Mouse (Mus musculus): ENCODE results near the gene Tmem265. TPM values are rescaled to one million over a fixed set of nuclear protein-coding genes. Genes with fewer than 3 reads are reported as not detected.

Gene Tmem265
- polyA plus RNA-seq, 1 experiment from 2014 or later = 12.8 TPM

DNA sequence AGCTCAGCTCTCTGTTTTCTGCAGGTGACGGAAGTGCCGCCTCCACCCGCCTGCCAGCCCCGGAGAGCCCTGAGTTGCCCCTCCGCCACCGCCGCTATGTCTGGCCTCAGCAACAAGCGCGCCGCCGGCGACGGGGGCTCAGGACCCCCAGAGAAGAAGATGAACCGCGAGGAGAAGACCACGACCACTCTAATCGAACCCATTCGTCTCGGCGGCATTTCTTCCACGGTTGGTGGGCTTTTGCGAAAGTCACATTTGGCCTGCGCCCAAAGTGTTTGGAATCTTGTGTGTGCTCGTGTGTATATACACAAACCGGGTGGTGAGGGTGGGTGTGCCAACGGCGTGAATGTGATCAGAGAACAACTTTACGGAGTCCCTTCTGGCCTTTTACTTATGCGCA is 27.7 kb downstream of the Tmem265 start:
- peak overlapping the region; percentile 95 for H3K4me3 ChIP-seq (replicated peaks)
- peak overlapping the region; percentile 90 for H3K9ac ChIP-seq
- 4% methylated on average over 29 of the region's 29 CpGs for WGBS
- peak overlapping the region; percentile 94 for H3K4me2 ChIP-seq (replicated peaks)
- peaks cover 48% of the 10 kb centered on the region for H3K36me3 ChIP-seq
- H3K4me1 ChIP-seq = peaks cover 19% of the 10 kb centered on the region
- no peaks in the 10 kb centered on the region for H3K27me3 ChIP-seq
- peak; percentile 0; the same call in 1 of the 2 replicates for ATAC-seq (ENCODE audit: insufficient number of reproducible peaks, low FRiP score, low TSS enrichment, low read depth)
- H3K9me3 ChIP-seq (replicated peaks) = no peaks in the 10 kb centered on the region
- H3K27ac ChIP-seq (replicated peaks) = peak overlapping the region; percentile 87; the same call in 1 of the 2 replicates

DNA sequence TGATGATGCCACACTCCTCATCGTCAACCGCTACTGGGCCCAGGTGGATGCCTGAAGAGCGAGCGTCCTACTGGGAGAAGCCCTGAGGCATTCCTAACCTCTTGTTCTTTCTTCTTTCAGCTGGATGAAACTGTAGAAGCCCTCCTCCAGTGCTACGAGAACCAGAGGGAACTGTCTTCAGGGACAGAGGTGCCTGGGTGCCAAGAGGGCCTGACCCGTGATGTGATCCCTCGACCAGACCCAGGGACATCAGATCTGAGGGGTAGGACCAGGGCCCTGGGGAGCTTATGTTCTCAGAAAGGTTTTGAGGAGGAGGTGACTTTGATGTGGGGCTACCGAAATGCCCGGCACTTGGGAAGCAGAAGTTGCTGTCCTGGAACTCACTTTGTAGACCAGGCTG is 28.4 kb downstream of the Tmem265 start:
- no peaks in the 10 kb centered on the region for H3K9me3 ChIP-seq (replicated peaks)
- 84% methylated on average over 9 of the region's 9 CpGs for WGBS
- ATAC-seq (ENCODE audit: insufficient number of reproducible peaks, low FRiP score, low TSS enrichment, low read depth) = no peak
- peaks cover 50% of the 10 kb centered on the region for H3K36me3 ChIP-seq
- no peak overlapping the region for H3K27ac ChIP-seq (replicated peaks)
- H3K4me1 ChIP-seq = peaks cover 19% of the 10 kb centered on the region
- no peaks in the 10 kb centered on the region for H3K27me3 ChIP-seq
- 0 out of 2 replicates have a peak overlapping the region, but pooled peaks have one; percentile 90 for H3K9ac ChIP-seq
- H3K4me3 ChIP-seq (replicated peaks) = peak overlapping the region; percentile 95
- H3K4me2 ChIP-seq (replicated peaks) = peak overlapping the region; percentile 94

DNA sequence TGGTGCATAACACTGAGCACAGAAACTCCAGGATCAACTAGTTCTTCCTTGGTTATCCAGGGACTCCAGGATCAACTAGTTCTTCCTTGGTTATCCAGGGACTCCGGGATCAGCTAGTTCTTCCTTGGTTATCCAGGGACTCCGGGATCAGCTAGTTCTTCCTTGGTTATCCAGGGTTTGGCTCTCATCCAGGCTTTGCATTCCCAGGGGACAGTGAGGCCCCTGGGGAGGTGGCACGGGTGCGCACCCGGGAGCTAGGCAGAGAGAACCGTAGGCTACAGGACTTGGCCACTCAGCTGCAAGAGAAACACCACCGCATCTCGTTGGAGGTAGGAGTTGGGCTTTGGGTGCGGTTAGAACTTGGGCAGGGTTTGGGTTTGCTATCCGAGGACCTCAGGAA is 29.9 kb downstream of the Tmem265 start:
- no peak for ATAC-seq (ENCODE audit: insufficient number of reproducible peaks, low FRiP score, low TSS enrichment, low read depth)
- no peak overlapping the region for H3K9ac ChIP-seq
- peaks cover 64% of the 10 kb centered on the region for H3K36me3 ChIP-seq
- no peaks in the 10 kb centered on the region for H3K27me3 ChIP-seq
- 92% methylated on average over 10 of the region's 10 CpGs for WGBS
- H3K4me1 ChIP-seq = peaks cover 19% of the 10 kb centered on the region
- no peak overlapping the region for H3K4me3 ChIP-seq (replicated peaks)
- no peak overlapping the region for H3K4me2 ChIP-seq (replicated peaks)
- no peaks in the 10 kb centered on the region for H3K9me3 ChIP-seq (replicated peaks)
- H3K27ac ChIP-seq (replicated peaks) = no peak overlapping the region

DNA sequence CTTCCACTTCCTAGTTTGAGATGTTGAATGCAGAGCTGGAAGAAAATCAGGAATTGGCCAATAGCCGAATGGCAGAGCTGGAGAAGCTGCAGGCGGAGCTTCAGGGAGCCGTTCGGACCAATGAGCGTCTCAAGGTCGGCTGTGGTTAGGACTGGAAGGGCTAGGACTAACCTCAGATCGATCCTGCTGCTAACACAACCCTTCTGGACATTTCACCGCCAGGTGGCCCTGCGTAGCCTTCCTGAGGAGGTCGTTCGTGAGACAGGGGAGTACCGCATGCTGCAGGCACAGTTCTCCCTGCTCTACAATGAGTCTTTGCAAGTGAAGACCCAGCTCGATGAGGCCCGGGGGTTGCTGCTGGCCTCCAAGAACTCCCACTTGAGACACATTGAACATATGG is 31.4 kb downstream of the Tmem265 start:
- H3K27me3 ChIP-seq = no peaks in the 10 kb centered on the region
- no peaks in the 10 kb centered on the region for H3K9me3 ChIP-seq (replicated peaks)
- no peak overlapping the region for H3K4me2 ChIP-seq (replicated peaks)
- ATAC-seq (ENCODE audit: insufficient number of reproducible peaks, low FRiP score, low TSS enrichment, low read depth) = no peak
- H3K27ac ChIP-seq (replicated peaks) = no peak overlapping the region
- H3K36me3 ChIP-seq = peaks cover 79% of the 10 kb centered on the region
- 87% methylated on average over 14 of the region's 14 CpGs for WGBS
- H3K4me3 ChIP-seq (replicated peaks) = no peak overlapping the region
- no peak overlapping the region for H3K9ac ChIP-seq
- peaks cover 12% of the 10 kb centered on the region for H3K4me1 ChIP-seq

DNA sequence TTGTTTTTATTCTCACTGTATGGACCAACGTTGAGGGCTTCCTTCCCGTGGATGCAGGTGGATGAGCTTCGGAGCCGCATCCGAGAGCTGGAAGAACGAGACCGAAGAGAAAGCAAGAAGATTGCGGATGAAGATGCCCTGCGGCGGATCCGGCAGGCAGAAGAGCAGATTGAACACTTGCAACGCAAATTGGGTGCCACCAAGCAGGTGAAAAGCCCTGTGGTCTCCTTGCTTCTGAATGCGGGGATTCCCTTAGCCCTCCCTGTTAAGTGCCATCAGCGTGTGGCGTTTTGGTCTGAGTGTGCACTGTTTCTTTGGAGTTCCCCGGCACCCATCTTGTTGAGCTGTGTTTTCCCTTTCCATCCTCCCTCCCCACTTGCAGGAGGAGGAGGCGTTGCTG is 35.6 kb downstream of the Tmem265 start:
- Histone ChIP-seq H3K27ac (replicated peaks) (no peak overlapping the region), H3K4me1 (no peaks in the 10 kb centered on the region), H3K9ac (no peak overlapping the region), H3K4me2 (replicated peaks) (no peak overlapping the region), H3K27me3 (no peaks in the 10 kb centered on the region), H3K4me3 (replicated peaks) (no peak overlapping the region), H3K9me3 (replicated peaks) (no peaks in the 10 kb centered on the region), H3K36me3 (peaks cover 100% of the 10 kb centered on the region)
- WGBS = 95% methylated on average over 17 of the region's 17 CpGs
- no peak for ATAC-seq (ENCODE audit: insufficient number of reproducible peaks, low FRiP score, low TSS enrichment, low read depth)

DNA sequence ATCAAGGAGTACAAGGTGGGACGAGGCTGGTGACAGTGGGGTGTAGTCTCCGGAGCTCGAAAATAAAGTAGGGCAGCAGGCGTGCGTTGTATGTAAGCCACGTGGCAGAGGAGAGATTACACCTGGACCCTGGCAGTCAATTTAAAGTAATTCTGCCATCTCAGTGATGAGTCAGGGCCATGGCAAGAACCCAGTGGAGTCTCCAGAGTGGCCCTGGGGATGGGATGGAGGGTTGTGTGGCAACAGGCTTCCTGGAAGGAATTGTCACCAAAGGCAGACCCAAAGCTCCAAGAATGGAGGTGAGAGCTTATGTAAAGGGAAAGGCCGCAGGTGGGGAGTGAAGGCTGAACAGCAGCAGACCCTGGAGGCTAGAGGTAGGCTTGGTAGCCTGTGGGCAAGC is 39.4 kb downstream of the Tmem265 start:
- Histone ChIP-seq H3K4me2 (replicated peaks) (no peak overlapping the region), H3K27ac (replicated peaks) (no peak overlapping the region), H3K9me3 (replicated peaks) (no peaks in the 10 kb centered on the region), H3K4me1 (no peaks in the 10 kb centered on the region), H3K27me3 (no peaks in the 10 kb centered on the region), H3K4me3 (replicated peaks) (no peak overlapping the region), H3K36me3 (peaks cover 94% of the 10 kb centered on the region), H3K9ac (no peak overlapping the region)
- no peak for ATAC-seq (ENCODE audit: insufficient number of reproducible peaks, low FRiP score, low TSS enrichment, low read depth)
- WGBS = 95% methylated on average over 7 of the region's 7 CpGs

DNA sequence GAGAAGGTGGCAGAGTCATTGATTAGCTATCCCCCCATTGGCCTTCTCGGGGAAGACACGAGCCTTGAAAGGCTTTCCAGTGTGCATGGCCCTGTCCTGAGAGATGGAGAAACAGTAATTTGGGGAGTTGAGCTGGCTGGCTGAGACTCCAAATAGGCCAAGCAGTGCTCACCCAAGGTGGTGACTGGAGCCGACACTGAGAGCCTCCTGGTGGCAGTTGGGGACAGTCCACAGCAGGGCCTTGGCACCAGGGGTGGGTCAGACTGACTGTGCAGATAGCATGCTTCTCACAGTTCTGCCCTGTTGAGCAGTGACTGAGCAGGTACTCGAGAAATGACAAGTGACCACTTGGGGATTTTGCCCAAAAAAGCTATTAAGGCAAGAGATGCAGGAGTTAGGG is 40.5 kb downstream of the Tmem265 start:
- Histone ChIP-seq H3K9ac (no peak overlapping the region), H3K4me2 (replicated peaks) (no peak overlapping the region), H3K4me1 (no peaks in the 10 kb centered on the region), H3K9me3 (replicated peaks) (no peaks in the 10 kb centered on the region), H3K4me3 (replicated peaks) (no peak overlapping the region), H3K27ac (replicated peaks) (no peak overlapping the region), H3K27me3 (no peaks in the 10 kb centered on the region), H3K36me3 (peaks cover 83% of the 10 kb centered on the region)
- ATAC-seq (ENCODE audit: insufficient number of reproducible peaks, low FRiP score, low TSS enrichment, low read depth) = no peak
- WGBS = 85% methylated on average over 4 of the region's 4 CpGs

DNA sequence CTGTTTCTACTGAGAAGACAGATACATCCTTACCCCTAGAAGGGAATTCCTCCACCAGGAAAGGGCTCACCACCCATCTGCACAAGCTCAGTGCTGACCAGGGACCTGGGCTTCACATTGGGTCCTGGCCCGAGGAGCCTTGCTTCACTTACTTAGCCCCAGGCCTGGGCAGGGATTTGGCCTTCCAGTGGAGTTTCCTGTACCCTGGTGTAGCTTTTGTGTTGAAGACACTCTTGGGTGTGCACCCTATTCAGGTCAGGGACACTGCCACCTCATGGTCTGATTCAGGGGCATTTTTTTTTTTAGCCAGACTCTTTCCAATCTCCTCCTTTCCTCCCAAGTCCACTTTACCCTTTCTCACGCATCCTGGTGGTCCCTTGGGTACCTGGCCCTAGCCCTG is 41.7 kb downstream of the Tmem265 start:
- Histone ChIP-seq H3K4me1 (no peaks in the 10 kb centered on the region), H3K27me3 (no peaks in the 10 kb centered on the region), H3K9ac (no peak overlapping the region), H3K4me2 (replicated peaks) (no peak overlapping the region), H3K9me3 (replicated peaks) (no peaks in the 10 kb centered on the region), H3K27ac (replicated peaks) (no peak overlapping the region), H3K36me3 (peaks cover 76% of the 10 kb centered on the region), H3K4me3 (replicated peaks) (no peak overlapping the region)
- WGBS = 76% methylated on average over 2 of the region's 2 CpGs
- ATAC-seq (ENCODE audit: insufficient number of reproducible peaks, low FRiP score, low TSS enrichment, low read depth) = no peak

DNA sequence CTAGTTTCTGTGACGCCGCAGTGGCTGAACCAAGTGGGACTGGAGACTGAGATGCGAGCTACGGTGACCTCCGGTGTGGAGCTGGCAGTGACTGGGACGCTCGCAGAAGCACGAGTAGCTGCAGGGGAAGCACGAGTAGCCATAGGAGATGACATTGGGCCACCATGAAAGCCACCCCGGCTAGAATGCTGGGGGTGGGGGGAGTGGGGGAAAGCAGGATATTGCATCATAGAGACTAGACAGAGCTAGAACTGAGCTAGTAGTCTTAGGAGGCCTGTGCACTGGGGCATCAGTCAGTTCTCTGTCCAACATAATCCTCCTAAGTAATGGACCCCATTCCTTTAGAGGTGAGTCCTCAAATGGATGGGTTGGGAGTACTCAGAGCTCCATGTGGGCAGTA is 43.1 kb downstream of the Tmem265 start:
- 87% methylated on average over 10 of the region's 10 CpGs for WGBS
- no peak for ATAC-seq (ENCODE audit: insufficient number of reproducible peaks, low FRiP score, low TSS enrichment, low read depth)

DNA sequence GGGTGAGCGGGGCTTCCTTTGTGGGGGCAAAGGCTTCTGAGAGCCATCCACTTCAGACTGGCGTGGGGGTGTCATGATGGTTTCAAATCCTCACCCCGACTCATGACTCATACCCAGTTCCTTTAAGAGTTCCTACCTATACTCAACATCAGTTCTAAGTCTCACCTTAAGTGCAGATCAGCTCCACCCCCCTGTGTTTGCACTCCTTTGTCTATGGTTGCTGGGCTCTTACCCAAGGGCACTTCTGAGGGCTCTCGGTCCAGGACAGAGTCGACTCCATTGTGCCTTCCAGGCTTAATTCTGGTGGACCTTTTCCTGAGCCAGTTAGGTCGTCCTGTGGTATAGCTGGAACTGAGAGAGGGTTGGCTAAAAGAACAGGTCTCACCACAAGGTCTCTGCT is 46.0 kb downstream of the Tmem265 start:
- H3K4me1 ChIP-seq = no peaks in the 10 kb centered on the region
- H3K27me3 ChIP-seq = no peaks in the 10 kb centered on the region
- no peak overlapping the region for H3K9ac ChIP-seq
- peaks cover 76% of the 10 kb centered on the region for H3K36me3 ChIP-seq
- H3K9me3 ChIP-seq (replicated peaks) = no peaks in the 10 kb centered on the region
- 84% methylated on average over 6 of the region's 6 CpGs for WGBS
- ATAC-seq (ENCODE audit: insufficient number of reproducible peaks, low FRiP score, low TSS enrichment, low read depth) = no peak
- no peak overlapping the region for H3K4me2 ChIP-seq (replicated peaks)
- no peak overlapping the region for H3K27ac ChIP-seq (replicated peaks)
- H3K4me3 ChIP-seq (replicated peaks) = no peak overlapping the region

More for the DNA sequence above, 43.1 kb downstream of the Tmem265 start:
- Histone ChIP-seq H3K4me2 (replicated peaks) (no peak overlapping the region), H3K4me1 (no peaks in the 10 kb centered on the region), H3K27ac (replicated peaks) (no peak overlapping the region), H3K27me3 (no peaks in the 10 kb centered on the region), H3K9me3 (replicated peaks) (no peaks in the 10 kb centered on the region), H3K36me3 (peaks cover 76% of the 10 kb centered on the region), H3K9ac (no peak overlapping the region), H3K4me3 (replicated peaks) (no peak overlapping the region)

DNA sequence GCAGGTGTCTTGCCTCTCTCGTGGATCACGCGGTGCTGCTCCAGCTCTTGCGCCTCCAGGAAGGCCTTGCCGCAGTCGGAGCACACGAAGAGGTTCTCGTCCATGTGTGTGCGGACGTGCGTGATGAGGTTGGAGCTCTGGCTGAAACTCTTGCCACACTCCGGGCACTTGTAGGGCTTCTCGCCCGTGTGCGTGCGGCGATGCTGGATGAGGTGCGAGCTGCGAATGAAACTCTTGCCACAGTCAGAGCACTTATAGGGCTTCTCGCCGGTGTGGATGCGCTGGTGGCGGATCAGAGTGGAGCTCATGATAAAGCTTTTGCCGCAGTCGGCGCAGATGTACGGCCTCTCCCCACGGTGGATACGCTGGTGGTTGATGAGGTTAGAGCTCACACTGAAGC is 49.8 kb downstream of the Tmem265 start:
- Histone ChIP-seq H3K4me3 (replicated peaks) (no peak overlapping the region), H3K4me2 (replicated peaks) (no peak overlapping the region)

DNA sequence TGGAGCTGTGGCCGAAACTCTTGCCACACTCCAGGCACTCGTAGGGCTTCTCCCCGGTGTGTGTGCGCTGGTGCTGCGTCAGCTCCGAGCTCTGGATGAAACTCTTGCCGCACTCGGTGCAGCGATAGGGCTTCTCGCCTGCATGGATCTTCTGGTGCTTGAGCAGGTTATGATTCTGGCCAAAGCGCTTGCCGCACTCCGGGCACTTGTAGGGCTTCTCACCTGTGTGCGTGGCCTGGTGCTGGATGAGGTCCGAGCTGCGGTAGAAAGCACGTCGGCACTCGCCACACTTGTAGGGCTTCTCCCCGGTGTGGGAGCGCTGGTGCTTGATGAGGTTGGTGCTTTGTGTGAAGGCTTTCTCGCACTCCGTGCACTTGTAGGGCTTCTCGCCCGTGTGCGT is 50.4 kb downstream of the Tmem265 start:
- no peak overlapping the region for H3K4me3 ChIP-seq (replicated peaks)
- H3K36me3 ChIP-seq = peaks cover 55% of the 10 kb centered on the region
- H3K27me3 ChIP-seq = no peaks in the 10 kb centered on the region
- no peaks in the 10 kb centered on the region for H3K9me3 ChIP-seq (replicated peaks)
- H3K9ac ChIP-seq = no peak overlapping the region
- 96% methylated on average over 26 of the region's 26 CpGs for WGBS
- peaks cover 14% of the 10 kb centered on the region for H3K4me1 ChIP-seq
- no peak overlapping the region for H3K4me2 ChIP-seq (replicated peaks)
- H3K27ac ChIP-seq (replicated peaks) = no peak overlapping the region
- no peak for ATAC-seq (ENCODE audit: insufficient number of reproducible peaks, low FRiP score, low TSS enrichment, low read depth)

More for the DNA sequence above, 49.8 kb downstream of the Tmem265 start:
- ATAC-seq (ENCODE audit: insufficient number of reproducible peaks, low FRiP score, low TSS enrichment, low read depth) = no peak
- Histone ChIP-seq H3K27me3 (no peaks in the 10 kb centered on the region), H3K36me3 (peaks cover 55% of the 10 kb centered on the region), H3K9ac (no peak overlapping the region), H3K4me1 (peaks cover 14% of the 10 kb centered on the region), H3K27ac (replicated peaks) (no peak overlapping the region), H3K9me3 (replicated peaks) (no peaks in the 10 kb centered on the region)
- 97% methylated on average over 29 of the region's 29 CpGs for WGBS
